Mouse (Mus musculus) megakaryocyte, embryonic 14.5 days (primary cell): Measurements from ENCODE around the gene BC005537. TPM values are rescaled to one million over a fixed set of nuclear protein-coding genes. Genes with fewer than 3 reads are reported as not detected.

Experiments
- H3K27me3 ChIP-seq: replicated peaks from 2 replicates; pipeline ENCODE3; 2012; ENCODE audit warnings: inconsistent platforms
- H3K36me3 ChIP-seq: replicated peaks from 2 replicates; pipeline ENCODE3; 2012; ENCODE audit warnings: low read length, inconsistent platforms, mixed read lengths
- H3K4me1 ChIP-seq: 2 replicates; pipeline ENCODE4 v1.6.1; 2012; ENCODE audit warnings: inconsistent platforms
- H3K4me3 ChIP-seq: replicated peaks from 2 replicates; pipeline ENCODE3; 2012; ENCODE audit warnings: moderate library complexity, mild to moderate bottlenecking, inconsistent platforms
- H3K9me3 ChIP-seq: 2 replicates; pipeline ENCODE4 v1.6.1; 2012; ENCODE audit warnings: inconsistent platforms
- FLI1 ChIP-seq: IDR thresholded peaks from 2 replicates; pipeline ENCODE4 v1.6.1; 2012; ENCODE audit warnings: low read length, inconsistent platforms, mixed read lengths
- GATA1 ChIP-seq: IDR thresholded peaks from 3 replicates; pipeline ENCODE4 v1.6.1; 2012; ENCODE audit warnings: mixed read lengths, low read length, inconsistent platforms, borderline replicate concordance
- polyA plus RNA-seq: library from polyadenylated mRNA; stranded (reverse); fragments of >175 nt; gene quantifications from 2 replicates; pipeline ENCODE4 v1.2.3, GENCODE M21; 2012; ENCODE audit warnings: low replicate concordance; ENCODE audit not compliant: insufficient read depth

Gene BC005537
- polyA plus RNA-seq, 1 experiment = 32.0 TPM

GRCm38 (mm10) chr13:24776146-24776844, 25.2 kb upstream of the BC005537 start:
- Histone ChIP-seq H3K4me1 (peaks cover 27% of the 10 kb centered on the region), H3K4me3 (peak overlapping the region; percentile 46), H3K27me3 (peaks cover 13% of the 10 kb centered on the region), H3K9me3 (no peaks in the 10 kb centered on the region), H3K36me3 (no peaks in the 10 kb centered on the region)
- TF ChIP-seq GATA1 (no peak), FLI1 (no peak)

- TF ChIP-seq GATA1 = no peak
- TF ChIP-seq FLI1 = no peak
- no peaks in the 10 kb centered on the region for H3K36me3 ChIP-seq
These were observed 23.4 kb upstream of the BC005537 start for GRCm38 (mm10) chr13:24778026-24778425.

DNA sequence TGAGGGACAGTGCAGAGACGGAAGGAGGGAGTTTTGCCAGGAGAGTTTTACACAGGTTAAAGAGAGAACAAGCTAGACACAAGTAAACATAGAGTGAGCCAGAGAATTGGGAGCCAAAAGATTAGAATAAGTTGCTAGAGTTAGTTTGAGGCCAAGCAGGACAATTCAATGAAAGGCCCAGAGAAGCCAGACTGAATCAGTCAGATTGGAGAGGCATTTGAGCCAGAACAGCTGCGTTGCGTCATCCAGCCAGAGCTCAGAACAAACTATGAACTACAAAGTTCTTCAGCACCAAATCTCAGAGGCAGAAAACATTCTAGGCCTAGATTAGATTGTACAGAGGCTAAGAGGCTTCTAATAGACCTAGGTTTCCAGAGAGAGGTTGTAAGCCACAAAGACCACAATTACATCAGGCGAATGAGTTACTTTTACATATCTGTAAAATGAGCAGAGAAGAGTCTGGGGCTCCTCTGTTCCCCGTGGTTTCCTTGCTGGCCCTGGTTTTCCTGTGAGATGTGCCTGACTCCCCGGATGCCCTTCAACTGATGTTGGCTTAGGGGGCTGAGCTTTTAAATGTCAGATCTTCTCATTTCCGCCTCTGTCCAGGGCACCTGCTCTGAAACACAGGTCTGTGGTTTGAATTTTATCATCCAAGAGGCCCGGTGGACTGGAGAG, 22.6 kb upstream of the BC005537 start:
- TF ChIP-seq GATA1 = no peak
- TF ChIP-seq FLI1 = no peak

More at GRCm38 (mm10) chr13:24778026-24778425, 23.4 kb upstream of the BC005537 start:
- Histone ChIP-seq H3K27me3 (peaks cover 20% of the 10 kb centered on the region), H3K9me3 (no peaks in the 10 kb centered on the region), H3K4me3 (no peak overlapping the region), H3K4me1 (peaks cover 31% of the 10 kb centered on the region)

GRCm38 (mm10) chr13:24781916-24782315, 19.5 kb upstream of the BC005537 start:
- H3K9me3 ChIP-seq = peaks cover 4% of the 10 kb centered on the region; the same call in 1 of the 2 replicates
- H3K4me3 ChIP-seq = no peak overlapping the region
- TF ChIP-seq GATA1 (no peak), FLI1 (no peak)
- peaks cover 32% of the 10 kb centered on the region for H3K4me1 ChIP-seq
- peaks cover 40% of the 10 kb centered on the region for H3K27me3 ChIP-seq
- H3K36me3 ChIP-seq = no peaks in the 10 kb centered on the region

More for the DNA sequence above, 22.6 kb upstream of the BC005537 start:
- peaks cover 31% of the 10 kb centered on the region for H3K4me1 ChIP-seq
- H3K27me3 ChIP-seq = peaks cover 21% of the 10 kb centered on the region
- H3K9me3 ChIP-seq = no peaks in the 10 kb centered on the region
- H3K4me3 ChIP-seq = no peak overlapping the region
- H3K36me3 ChIP-seq = no peaks in the 10 kb centered on the region

GRCm38 (mm10) chr13:24786014-24786490, 15.4 kb upstream of the BC005537 start:
- peaks cover 29% of the 10 kb centered on the region for H3K27me3 ChIP-seq
- peak overlapping the region; percentile 16 for H3K4me3 ChIP-seq
- peaks cover 11% of the 10 kb centered on the region for H3K4me1 ChIP-seq
- TF ChIP-seq FLI1 = no peak
- no peak for TF ChIP-seq GATA1
- H3K36me3 ChIP-seq = no peaks in the 10 kb centered on the region
- peaks cover 4% of the 10 kb centered on the region; the same call in 1 of the 2 replicates for H3K9me3 ChIP-seq

- no peak for TF ChIP-seq GATA1
- no peak for TF ChIP-seq FLI1
- Histone ChIP-seq H3K27me3 (peaks cover 21% of the 10 kb centered on the region), H3K36me3 (no peaks in the 10 kb centered on the region), H3K4me3 (no peak overlapping the region), H3K9me3 (peaks cover 4% of the 10 kb centered on the region; the same call in 1 of the 2 replicates), H3K4me1 (peaks cover 18% of the 10 kb centered on the region)
These were observed 14.0 kb upstream of the BC005537 start for GRCm38 (mm10) chr13:24787477-24787876.

DNA sequence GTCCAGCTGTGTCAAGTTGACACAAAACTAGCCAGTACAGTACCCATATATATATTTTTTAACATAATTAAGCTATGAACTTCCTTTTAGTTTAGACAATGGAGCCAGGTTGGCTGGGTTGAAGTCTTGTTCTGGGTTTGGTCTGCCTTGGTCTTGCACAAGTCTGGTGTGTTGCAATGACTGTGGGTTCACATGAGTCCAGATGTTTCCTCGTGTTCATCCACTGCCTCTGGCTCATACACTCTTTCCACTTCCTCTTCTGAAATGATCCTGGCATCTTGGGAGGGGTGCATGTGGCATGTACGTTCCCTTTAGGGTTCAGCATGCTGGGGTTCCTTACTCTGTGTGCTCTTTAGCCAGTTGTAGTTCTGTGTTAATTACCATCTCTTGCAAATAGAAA, 10.1 kb upstream of the BC005537 start:
- Histone ChIP-seq H3K27me3 (peaks cover 6% of the 10 kb centered on the region), H3K4me1 (peaks cover 22% of the 10 kb centered on the region), H3K36me3 (no peaks in the 10 kb centered on the region), H3K9me3 (no peaks in the 10 kb centered on the region), H3K4me3 (peak overlapping the region; percentile 46)
- TF ChIP-seq FLI1 = no peak
- no peak for TF ChIP-seq GATA1

- Histone ChIP-seq H3K4me3 (peak overlapping the region; percentile 47), H3K9me3 (no peaks in the 10 kb centered on the region), H3K4me1 (peaks cover 23% of the 10 kb centered on the region), H3K36me3 (no peaks in the 10 kb centered on the region), H3K27me3 (no peaks in the 10 kb centered on the region)
- TF ChIP-seq FLI1 (no peak), GATA1 (no peak)
These were observed 8.9 kb upstream of the BC005537 start for GRCm38 (mm10) chr13:24792411-24793045.

GRCm38 (mm10) chr13:24798686-24799085, 2.8 kb upstream of the BC005537 start:
- Histone ChIP-seq H3K36me3 (peaks cover 7% of the 10 kb centered on the region), H3K4me3 (no peak overlapping the region), H3K9me3 (no peaks in the 10 kb centered on the region), H3K27me3 (no peaks in the 10 kb centered on the region), H3K4me1 (peaks cover 21% of the 10 kb centered on the region)
- TF ChIP-seq GATA1 (no peak), FLI1 (no peak)

DNA sequence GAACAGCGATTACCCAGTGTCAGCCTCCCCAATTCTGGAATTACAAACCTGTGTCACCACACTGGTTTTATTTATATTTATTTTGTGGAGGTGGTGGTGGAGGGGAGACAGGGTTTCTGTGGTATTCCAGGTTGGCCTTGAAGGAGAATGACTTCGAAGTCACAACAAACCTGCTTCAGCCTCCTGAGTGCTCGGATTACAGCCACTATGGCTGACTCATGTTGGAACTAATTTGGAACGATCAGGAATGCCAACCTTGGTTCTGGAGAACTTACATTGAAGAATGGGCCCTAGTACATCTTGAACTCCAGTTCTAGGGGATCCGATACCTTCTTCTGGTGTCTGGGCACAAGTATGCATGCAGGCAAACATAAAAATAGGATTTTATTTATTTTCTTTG, 2.1 kb upstream of the BC005537 start:
- no peak for TF ChIP-seq GATA1
- TF ChIP-seq FLI1 = no peak
- H3K4me3 ChIP-seq = peak overlapping the region; percentile 99

More for the DNA sequence above, 2.1 kb upstream of the BC005537 start:
- Histone ChIP-seq H3K4me1 (peaks cover 27% of the 10 kb centered on the region), H3K36me3 (peaks cover 13% of the 10 kb centered on the region), H3K27me3 (no peaks in the 10 kb centered on the region), H3K9me3 (no peaks in the 10 kb centered on the region)
